Mouse (Mus musculus) adrenal gland, postnatal 36 days (tissue): Measurements from ENCODE around the gene Shisa2. TPM values are rescaled to one million over a fixed set of nuclear protein-coding genes. Genes with fewer than 3 reads are reported as not detected.

Source experiments
- DNase-seq, 2 experiments: peaks; one replicate each; pipeline ENCODE4 v3.0.0; 2021; ENCODE audit warnings: mixed read lengths in 1 of 2
- total RNA-seq, 2 experiments: library from RNA; stranded (reverse); gene quantifications; 2 replicates each; pipeline ENCODE4 v1.2.3; 2021

Shisa2 gene
- total RNA-seq, 2 experiments from 2014 or later, result 1.1 to 1.4 TPM

DNA sequence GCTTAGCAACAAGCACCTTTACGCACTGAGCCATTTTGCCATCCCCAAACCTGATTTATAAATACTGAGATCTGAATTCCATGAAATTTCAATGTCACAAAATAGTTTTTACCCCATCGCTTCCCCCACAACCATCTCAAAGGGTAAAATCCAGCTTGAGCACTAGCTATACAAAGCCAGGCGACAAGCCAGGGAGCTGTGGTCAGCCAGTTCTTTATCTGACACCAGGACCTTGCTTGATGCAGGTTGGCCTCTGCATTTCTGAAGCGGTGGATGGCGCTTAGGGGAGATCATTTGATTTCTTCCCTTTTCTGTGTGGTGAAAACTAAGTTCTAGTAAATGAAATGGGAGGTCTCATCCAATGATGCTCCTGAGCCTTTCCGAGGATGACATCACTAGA lies 7.0 kb downstream of the Shisa2 start:
- DNase-seq, result no peak

DNA sequence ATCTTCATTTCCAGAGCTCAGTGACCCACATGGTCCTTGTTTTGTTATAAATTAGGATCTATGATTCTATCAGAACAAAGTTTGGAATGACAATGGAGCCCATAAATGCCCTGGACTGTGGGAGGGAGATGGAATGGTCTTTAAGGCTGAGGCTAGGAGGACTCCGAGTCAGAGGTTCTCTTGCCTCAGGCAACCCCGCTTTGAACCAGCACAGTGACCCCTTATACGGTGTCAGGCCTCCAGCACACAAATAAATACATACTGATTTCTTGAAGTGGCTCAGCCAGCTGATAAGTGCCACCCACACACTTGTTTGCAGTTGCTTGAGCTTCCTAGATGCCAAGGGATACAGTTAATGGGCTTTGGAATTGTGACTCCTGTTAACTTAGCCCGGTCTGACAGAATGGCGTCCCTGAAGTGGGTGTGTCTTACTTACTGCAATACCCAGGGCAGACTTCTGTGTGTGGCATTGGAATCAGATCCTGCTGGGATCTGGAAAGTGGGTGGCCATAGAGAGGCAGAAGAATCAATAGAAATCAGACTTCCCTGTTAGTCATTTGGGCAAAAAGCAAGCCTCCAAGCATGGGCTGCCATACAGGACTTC lies 8.3 kb downstream of the Shisa2 start:
- no peak for DNase-seq

DNA sequence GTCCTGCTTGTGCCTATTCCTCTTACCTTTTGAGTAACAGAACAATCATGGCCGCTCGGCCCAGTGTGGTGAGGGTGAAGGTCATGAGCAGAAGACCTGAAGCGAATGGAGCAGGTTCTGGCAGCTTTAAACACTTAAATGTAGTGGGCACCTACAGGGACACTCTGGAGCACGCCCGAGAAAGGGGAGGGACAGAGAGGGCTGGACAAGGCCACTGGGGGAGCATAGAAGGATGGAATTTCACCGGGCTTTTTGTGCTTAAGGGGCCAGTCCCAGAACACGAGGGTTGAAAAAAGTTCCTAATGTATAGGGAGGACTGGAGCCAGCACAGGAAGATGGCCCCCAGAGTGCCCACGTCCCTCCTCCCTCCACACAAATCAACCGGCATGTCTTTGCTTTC lies 8.9 kb downstream of the Shisa2 start:
- peak; percentile 27 to 29 for DNase-seq

DNA sequence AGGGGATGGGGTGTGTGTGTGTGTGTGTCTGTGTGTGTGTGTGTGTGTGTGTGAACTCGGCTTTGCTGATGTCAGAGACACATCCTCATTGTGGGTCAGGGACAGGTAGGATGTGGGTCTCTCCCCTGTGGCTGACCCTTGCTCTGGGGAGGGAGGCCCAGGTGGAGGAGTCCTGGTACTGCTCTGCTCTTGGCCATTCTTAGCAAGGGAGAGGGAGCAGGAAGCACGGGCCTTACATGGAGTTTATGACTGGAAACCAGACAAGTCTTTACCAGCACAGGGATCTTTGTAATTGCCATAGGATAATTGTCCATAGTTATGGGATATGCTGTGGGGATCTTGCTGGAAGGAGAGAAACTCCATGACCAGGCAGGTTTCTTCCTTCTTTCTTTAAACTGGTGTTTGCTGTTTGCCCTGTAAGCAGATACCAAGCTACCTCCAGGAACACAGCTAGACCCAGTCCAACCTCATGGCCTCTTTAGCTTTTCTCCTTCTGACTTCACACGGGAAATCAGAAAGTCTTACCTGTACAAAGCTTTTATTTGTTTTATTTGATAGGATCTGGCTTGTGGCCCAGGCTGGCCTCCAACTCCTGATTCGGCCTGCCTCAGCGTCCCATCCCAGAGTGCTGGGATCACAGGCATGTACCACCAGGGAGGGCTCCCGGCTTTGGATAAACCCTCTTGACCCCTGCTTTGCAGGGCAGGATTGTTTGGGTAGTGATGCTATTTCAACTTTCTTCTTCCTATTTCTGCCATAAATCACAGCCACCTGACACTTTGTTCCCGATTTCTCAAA lies 14.0 kb downstream of the Shisa2 start:
- DNase-seq, result no peak

DNA sequence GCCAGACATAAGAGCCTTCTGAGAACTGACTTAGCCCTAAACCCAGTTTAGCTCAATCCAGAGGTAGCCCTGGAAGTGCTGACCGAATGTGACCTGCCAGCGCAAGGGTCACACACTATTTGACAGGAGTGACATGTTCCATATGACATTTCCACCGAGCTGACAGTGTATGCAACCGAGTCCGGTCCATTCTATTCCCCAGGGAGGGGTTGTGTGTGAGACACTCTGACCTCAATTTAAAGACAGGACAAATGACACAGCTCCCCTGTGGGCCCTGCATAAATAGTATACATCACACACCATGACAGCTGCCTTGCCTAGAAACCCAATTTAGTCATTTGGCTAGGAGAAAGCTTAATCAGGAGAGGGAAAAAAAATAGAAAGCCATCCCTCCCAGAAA lies 16.7 kb downstream of the Shisa2 start:
- DNase-seq, result no peak

DNA sequence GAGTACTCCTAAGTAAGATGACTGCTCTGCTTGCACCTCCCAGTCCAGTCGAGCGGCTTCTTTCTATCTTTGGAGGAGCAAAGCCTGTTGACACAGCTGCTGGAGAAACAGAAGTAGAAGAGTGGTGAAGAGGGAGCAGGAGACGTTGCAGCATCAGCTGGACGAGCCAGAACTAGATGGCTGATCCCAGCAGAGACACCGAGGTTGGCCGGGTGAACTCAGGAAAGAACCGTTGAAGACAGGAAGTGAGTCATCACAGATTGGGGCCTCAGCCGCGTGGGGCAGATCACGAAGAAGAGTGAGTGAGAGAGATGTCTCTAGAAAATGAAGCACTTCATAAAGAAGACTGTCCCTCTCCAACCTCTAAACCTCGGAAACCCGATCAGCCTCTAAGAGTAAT lies 18.5 kb downstream of the Shisa2 start:
- no peak for DNase-seq

DNA sequence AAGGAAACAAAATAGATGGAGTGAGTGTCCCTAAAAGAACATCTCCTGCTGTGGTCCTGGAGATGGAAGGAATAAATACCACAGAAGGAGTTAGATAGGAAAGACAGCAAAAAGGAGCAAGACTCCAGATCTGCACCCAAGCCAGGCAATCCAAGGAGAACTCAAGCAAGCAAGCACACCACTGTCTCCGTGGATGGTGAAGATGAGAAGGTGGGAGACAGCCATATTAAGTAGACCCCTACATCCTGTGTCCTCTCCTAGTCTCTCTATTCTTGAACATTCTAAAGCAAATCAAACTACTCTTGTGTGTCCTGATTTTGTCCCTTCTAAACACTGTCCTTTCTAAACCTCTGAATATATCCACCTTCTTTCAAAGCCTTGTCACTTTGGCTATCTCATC lies 19.1 kb downstream of the Shisa2 start:
- DNase-seq, result no peak

DNA sequence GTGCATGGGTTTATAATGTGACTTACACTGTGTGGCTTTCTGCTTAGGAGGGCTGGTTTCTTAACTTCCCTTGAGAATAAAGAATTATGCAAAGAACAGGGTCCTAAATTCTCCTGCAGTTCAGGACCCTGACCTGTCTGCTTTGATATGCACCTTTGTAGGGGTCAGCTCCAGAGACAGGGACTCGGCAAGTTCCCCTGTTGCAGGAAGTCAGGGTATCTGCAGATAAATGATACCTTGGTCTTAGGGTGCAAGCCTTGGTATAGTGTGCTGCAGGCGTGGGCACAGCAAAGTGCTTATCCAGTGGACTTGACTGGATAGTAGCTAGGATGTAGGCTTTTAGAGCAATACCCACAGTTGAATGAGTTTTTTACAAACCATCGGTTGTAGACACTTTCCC lies 19.8 kb downstream of the Shisa2 start:
- DNase-seq, result no peak

DNA sequence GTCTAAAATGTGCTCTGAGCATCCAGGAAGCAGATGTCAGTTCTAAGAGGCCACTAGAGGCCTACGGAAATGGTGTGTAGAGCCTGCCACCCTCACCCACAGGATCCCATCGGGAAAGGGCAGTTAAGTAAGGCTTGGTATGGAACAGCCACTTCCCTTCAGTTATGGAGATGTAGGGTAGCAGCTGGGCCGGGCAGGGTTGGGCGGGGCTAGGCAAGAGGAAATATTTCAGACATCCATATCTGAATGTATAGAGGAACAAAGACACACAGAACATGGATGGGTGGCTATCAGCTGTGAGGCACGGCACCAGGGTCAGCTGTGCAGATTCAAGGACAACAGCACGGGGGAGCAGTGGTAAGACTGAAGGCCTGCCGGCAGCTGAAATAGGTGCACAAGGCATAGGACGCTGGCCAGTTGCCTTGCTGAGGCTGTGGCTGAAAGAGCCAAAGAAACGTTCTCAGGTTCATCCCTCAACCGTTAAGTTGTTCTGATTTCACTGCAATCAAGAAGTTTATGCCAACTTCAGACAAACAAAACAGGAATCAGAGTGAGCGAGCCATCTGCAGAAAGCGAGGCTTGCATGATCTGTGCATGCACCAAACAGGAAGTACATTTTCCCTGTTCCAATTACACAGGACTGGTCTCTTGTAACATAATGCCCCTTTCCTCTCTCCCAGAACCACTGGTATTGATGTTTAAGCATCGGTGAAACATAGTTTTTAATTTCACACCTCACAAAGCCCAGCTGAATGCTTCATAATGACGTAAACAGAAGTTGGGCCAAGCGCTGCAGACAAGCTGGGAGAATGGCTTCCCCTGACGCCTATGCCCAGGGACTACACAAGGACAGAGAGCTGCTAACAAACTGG lies 22.0 kb downstream of the Shisa2 start:
- DNase-seq, result peak; percentile 58 to 63

DNA sequence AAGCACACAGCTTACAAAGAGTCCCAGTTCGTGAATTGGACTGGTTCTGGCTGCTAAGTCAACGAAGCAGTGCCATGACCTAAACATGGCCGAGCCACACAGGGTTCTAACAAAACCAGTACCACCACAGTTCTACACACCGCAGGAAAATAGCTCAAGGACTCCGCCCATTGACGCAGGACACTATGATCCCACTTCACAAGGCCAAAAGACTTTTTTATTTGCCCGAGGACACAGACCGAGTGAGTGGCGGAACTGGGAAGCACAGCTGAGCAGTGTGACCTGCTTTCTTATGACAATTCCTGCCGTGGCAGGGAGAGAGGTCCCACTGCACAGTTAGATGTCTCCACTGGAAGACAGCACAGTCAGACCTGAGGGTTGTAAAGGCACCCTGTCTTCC lies 23.5 kb downstream of the Shisa2 start:
- DNase-seq, result peak; percentile 29 to 35

DNA sequence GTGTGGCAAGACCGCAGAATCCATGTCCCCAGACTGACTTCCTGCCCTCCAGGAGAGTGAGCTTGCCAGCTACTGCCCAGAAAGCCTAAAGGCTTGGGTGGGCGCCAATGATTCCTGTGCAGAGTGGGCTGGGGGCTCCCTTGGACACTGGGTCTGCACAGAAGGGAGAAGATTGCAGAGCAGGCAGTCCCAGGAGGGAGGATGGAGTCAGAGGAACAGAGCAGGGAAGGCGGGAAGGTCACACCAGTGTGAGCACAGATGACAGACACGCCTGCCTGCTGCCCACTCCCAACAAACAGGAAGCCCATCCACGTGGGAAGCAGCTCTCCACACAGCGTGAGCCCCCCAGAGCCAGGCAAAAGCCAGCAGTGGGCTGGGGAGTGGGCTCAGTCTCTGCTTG lies 24.2 kb downstream of the Shisa2 start:
- DNase-seq, result no peak

DNA sequence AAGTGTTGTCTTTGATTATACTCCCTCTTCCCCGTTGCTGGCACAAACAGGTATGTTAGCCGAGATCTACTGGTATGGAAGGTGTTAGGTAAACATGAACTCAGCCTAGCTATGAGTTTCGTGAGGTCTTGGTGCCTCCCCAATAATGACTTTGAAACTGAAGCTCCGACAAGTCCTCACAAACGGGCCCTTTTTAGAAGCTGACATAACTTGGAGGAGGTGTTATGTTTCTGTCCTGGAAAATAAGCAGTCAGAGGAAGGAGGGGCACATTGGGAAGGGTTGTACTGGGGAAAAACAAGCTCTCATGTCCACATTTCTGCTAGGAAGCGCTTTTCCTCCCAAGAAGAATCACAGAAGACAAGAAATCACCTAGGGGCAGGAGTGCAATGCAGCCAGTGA lies 31.5 kb downstream of the Shisa2 start:
- DNase-seq, result no peak

DNA sequence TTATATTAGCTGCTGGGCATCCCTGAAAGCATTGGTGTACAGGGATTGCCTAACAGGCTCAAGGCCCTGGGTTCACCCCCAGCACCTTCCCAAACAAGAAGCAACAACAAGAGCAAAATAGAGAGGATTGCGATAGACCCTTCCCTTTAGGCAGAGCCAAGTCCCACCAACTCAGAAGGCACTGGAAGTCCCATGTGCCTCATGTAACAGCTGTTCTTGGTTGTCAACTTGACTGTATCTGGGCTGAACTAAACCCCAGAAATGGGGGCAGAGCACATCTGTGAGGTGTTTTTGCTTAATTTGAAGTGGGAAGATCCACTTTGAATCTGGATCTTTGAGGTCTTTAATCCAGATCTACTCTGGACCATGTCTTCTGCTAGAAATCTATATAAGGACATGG lies 32.0 kb downstream of the Shisa2 start:
- no peak for DNase-seq

DNA sequence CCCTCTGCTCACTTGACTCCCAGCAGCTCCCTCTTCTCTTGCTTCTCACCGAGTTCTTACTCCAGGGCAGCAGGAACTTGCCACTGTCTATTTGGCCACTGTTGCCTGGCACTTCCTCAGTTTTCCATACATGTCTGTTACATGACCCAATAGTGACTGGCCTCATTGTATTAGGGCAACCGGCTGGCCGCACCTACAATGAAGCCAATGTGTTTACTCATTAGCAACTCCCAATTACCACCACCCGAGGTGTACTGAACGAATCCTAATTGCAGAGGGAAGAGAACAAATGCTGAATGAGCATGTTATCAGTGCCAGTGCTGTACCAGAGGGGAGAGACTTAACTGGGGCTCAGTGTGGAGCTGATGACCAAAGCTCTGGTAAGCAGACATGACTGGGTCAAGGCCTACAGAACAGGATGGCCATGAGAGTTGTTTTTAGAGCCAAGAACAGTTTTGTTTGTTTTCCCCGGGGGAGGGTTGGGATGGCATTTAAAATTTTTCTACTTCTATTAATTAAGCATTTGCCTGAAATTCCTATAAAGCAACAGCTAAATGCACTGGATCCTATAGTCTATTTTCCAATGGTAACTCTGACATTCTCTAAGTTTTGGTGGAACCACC lies 47.9 kb downstream of the Shisa2 start:
- DNase-seq, result peak; percentile 44 to 48

DNA sequence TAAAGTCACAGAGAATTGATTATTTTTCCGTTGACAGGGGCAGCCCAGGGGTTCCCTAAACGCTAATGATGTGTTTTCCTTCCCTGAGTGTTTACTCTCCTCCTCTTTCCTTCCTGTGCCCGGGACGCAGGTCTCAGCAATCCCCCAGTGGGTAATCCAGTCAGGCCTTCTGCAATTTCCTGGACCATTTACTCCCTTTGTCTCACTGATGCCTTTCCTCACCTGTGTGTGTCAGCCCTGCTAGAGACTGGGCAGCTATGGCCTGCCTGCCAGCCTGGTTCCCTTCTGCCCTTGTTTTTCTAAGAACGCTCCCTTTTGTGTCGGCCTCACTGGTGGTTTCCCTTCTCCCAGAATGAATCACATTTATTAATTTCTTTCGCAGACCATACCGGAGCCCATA lies 49.4 kb downstream of the Shisa2 start:
- DNase-seq, result no peak

DNA sequence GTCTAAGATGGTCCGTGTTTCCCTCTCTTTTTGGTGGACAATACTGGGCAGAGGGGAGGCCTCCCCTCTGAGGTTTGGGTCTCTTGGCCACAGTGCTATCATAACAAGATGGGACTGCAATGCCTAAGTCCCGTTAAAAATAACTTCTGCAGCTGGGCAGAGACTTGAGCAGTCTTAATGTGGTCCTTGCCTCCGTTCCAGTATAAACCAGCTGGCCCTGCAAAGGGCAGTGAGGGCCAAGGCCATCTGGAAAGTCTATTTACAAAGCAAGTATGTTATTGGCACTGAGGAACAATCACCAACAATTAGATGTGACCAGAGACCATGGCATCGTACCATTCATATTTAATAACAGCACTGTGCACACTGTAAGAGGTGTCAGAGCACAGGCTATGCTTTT lies 50.2 kb downstream of the Shisa2 start:
- DNase-seq, result no peak

DNA sequence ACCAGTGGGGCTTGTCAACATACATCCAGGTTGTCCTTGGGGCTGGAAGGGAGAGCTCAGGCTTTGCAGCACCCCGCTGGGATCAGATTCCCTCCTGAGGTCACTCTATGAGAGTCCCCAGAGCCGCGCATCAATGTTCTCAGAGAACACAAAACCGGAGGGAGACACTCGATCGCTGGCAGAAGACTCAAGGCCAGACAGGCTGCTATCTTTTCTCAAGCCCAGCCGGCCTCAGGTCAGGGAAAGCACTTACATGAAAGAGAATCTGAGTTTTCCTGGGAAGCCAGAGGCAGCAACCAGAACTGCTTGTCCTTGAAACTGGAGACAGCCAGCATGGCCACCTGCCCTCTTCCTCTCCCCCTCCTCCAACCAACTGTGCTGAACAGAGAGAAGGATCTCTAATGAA lies 52.5 kb downstream of the Shisa2 start:
- peak; percentile 58 to 68 for DNase-seq

Other genes starting within 250 kb of the Shisa2 start
- gene Phf11c, start 229.9 kb upstream of the Shisa2 start, total RNA-seq, result under 1 TPM; 0.56 to 0.59 TPM
- gene Setdb2, start 184.4 kb upstream of the Shisa2 start, total RNA-seq, result 1 to 10 TPM; 5.4 to 7.1 TPM
- 10 to 100 TPM; 33.7 to 38.2 TPM for gene Cab39l, start 184.3 kb upstream of the Shisa2 start, total RNA-seq
- 10 to 100 TPM; 66.3 to 74.2 TPM for gene Cdadc1, start 27.3 kb upstream of the Shisa2 start, total RNA-seq